Mouse (Mus musculus) small intestine, adult 2 months (tissue): ENCODE results near the gene Pnpla2.

Experiments used
- CTCF ChIP-seq: fragments of 200-500 bp; IDR thresholded peaks from 2 replicates; pipeline ENCODE4 v1.5.1; 2012; ENCODE audit warnings: low read depth, mild to moderate bottlenecking, control low read depth, inconsistent platforms, low read length, moderate library complexity, mixed read lengths; ENCODE audit not compliant: insufficient replicate concordance, insufficient read length; ENCODE audit errors: extremely low read depth
- POLR2A ChIP-seq: fragments of 200-500 bp; IDR thresholded peaks from 2 replicates; pipeline ENCODE4 v1.6.1; 2012; ENCODE audit warnings: low read depth, mild to moderate bottlenecking, control low read depth, inconsistent platforms, low read length, moderate library complexity

DNA sequence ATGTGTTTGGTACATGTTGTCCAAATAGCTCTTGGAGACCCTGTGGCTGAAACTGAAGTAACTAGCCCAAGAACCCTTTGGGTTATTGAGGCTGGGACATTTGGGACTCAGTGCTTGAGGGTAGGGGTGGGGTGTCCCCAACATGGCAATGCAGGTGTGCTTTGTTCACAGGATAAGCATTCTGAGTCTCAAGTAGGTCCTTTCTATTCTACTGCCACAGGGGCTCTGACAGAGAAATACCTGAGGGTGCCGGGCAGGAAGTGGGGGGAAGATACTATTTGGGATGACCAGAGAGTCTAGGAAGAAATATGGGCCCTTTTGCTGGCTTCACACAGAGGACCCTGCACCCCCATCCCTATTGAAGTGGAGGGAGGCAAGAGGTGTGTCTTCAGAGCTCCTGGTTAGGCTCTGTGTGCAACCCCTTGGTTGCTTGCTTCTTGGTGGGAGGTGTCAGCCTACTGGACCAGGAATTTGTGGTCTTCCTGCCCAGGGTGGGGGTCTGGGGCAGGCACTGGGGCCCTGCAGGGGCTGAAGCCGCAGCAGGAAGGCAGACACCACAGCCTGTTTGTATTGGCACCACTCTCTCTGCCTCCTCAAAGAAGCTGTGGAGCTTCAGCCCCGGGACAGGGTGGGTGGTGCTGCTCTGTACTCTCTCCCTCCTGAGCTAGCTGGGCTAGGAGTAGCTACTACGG is 22.7 kb downstream of the Pnpla2 start:
- TF ChIP-seq POLR2A: no peak
- TF ChIP-seq CTCF: no peak
